Mouse (Mus musculus) liver, embryonic 14.5 days (tissue): ENCODE results near the gene Adrm1. TPM values are rescaled to one million over a fixed set of nuclear protein-coding genes. Genes with fewer than 3 reads are reported as not detected.

ENCODE experiments used
- ATAC-seq: fragments of 200-750 bp; cut with Nextera tagmentation; 2 replicates; pipeline ENCODE4 v1.8.0; 2017; ENCODE audit warnings: moderate number of reproducible peaks, mild to moderate bottlenecking, moderate library complexity; ENCODE audit not compliant: insufficient read depth
- DNase-seq, 3 experiments: peaks; one replicate each; pipeline ENCODE4 v3.0.0-alpha.2; 2012 to 2013; ENCODE audit warnings: low read depth in 3 of 3, low spot score in 3 of 3
- H3K27ac ChIP-seq: fragments of 300-500 bp; sonication (generic); 2 replicates; pipeline ENCODE4 v1.5.1; 2014; ENCODE audit warnings: moderate library complexity, mild to moderate bottlenecking, control low read depth, inconsistent platforms
- H3K27me3 ChIP-seq: fragments of 300-500 bp; sonication (generic); 2 replicates; pipeline ENCODE4 v1.6.1; 2014; ENCODE audit warnings: mild to moderate bottlenecking, low read length, moderate library complexity; ENCODE audit not compliant: control insufficient read depth, insufficient read depth
- H3K36me3 ChIP-seq: fragments of 300-500 bp; sonication (generic); replicated peaks from 2 replicates; pipeline ENCODE4 v1.6.1; 2014; ENCODE audit warnings: low read depth; ENCODE audit not compliant: control insufficient read depth, insufficient read depth
- H3K4me1 ChIP-seq, 2 experiments: fragments of 200-500 bp in 1 of 2; fragments of 300-500 bp in 1 of 2; sonication (generic) in 1 of 2; replicated peaks; 2 replicates each; pipeline ENCODE4 v1.6.1; 2012 to 2014; ENCODE audit warnings: antibody characterized with exemption in 1 of 2, inconsistent platforms in 1 of 2, low read length in 1 of 2; ENCODE audit not compliant: control insufficient read depth in 2 of 2, insufficient read depth in 2 of 2
- H3K4me2 ChIP-seq: fragments of 300-500 bp; sonication (generic); 2 replicates; pipeline ENCODE4 v1.6.1; 2014; ENCODE audit warnings: low read depth, mild to moderate bottlenecking, control low read depth, moderate library complexity
- H3K4me3 ChIP-seq, 2 experiments: fragments of 200-500 bp in 1 of 2; fragments of 300-500 bp in 1 of 2; sonication (generic) in 1 of 2; 2 replicates each; pipeline ENCODE4 v1.5.1; 2012 to 2014; ENCODE audit warnings: low read depth in 2 of 2, low read length in 2 of 2, mild to moderate bottlenecking in 2 of 2, control low read depth in 1 of 2, inconsistent platforms in 1 of 2, moderate library complexity in 1 of 2; ENCODE audit not compliant: insufficient read depth in 1 of 2
- H3K9ac ChIP-seq: fragments of 300-500 bp; sonication (generic); replicated peaks from 2 replicates; pipeline ENCODE4 v1.6.1; 2014; ENCODE audit warnings: mild to moderate bottlenecking, control low read depth, moderate library complexity
- H3K9me3 ChIP-seq: fragments of 300-500 bp; sonication (generic); 2 replicates; pipeline ENCODE4 v1.6.1; 2016; ENCODE audit warnings: low read length, mixed read lengths; ENCODE audit not compliant: control insufficient read depth
- CTCF ChIP-seq: IDR thresholded peaks from 2 replicates; pipeline ENCODE4 v1.5.1; 2016; ENCODE audit warnings: antibody characterized with exemption, low read depth, control low read depth
- EP300 ChIP-seq: IDR thresholded peaks from 2 replicates; pipeline ENCODE4 v1.6.1; 2016; ENCODE audit warnings: antibody characterized with exemption, low read depth
- WGBS: fragments of 180-500 bp; shearing (Covaris S2); extraction: QIAGEN DNeasy Blood & Tissue Kit; methylation state at CpG from one replicate; pipeline ENCODE4 v1.1.7; 2014; ENCODE audit not compliant: insufficient replicate concordance; 5-methylcytosine and 5-hydroxymethylcytosine counted together
- polyA plus RNA-seq, 2 experiments: library from polyadenylated mRNA; depleted of rRNA in 1 of 2; stranded (reverse) in 1 of 2; unstranded in 1 of 2; fragments of >200 nt; fragmentation: Nextera tagmentation in 1 of 2; extraction: Ambion mirVana in 1 of 2; gene quantifications; 2 replicates each; pipeline versions ENCODE4 v1.2.1 to v1.2.3; 2012 to 2014

The Adrm1 gene
- polyA plus RNA-seq, 2 experiments, result 51.7 to 77.8 TPM

DNA sequence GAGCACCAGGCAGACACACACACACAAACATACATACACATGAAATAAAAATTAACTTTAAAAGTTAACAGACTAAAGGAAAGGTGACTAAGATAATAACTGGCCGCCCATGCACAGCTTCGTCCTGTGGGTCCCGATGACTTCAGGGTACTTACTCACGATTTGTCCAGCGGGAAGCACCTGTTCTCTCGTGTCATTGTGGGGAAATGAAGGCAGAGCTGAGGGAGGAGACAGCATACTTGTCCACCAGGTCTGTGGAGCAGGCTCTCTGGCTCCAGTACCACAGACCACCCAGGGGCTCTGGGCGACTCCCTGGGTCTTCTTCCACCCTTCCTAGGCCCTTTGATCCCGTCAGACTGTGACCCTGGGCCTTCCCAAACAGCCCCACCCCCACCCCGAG, 30.0 kb downstream of the Adrm1 start:
- Histone ChIP-seq H3K4me1 (no peaks in the 10 kb centered on the region), H3K27ac (no peak overlapping the region), H3K9me3 (no peaks in the 10 kb centered on the region), H3K9ac (no peak overlapping the region), H3K4me3 (no peak overlapping the region), H3K27me3 (no peaks in the 10 kb centered on the region), H3K36me3 (no peaks in the 10 kb centered on the region), H3K4me2 (no peak overlapping the region)
- ATAC-seq, result no peak
- no peak for TF ChIP-seq CTCF
- no peak for TF ChIP-seq EP300
- 63% methylated on average over 9 of the region's 9 CpGs for WGBS
- no peak for DNase-seq

DNA sequence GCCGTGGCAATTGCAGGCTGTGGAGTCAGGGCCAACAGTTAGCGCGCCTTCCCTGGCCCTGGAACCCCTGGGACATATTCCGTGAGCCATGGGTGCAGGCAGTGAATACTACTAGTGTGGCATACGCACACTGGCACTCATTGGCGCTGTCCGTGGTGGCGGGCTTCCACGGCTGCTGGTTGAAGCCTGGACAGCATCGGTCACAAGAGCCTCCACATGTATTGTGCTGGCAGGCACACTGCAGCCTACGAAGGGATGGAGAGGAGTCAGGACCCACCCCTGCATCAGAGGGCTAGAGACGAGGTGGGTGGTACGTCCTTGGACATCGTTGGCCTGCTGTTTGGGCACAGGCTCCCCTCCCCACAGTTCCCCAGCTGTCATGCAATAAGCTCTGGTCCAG, 31.0 kb downstream of the Adrm1 start:
- no peaks in the 10 kb centered on the region for H3K27me3 ChIP-seq
- no peak overlapping the region for H3K4me2 ChIP-seq
- 78% methylated on average over 14 of the region's 14 CpGs for whole genome bisulfite sequencing
- no peak overlapping the region for H3K27ac ChIP-seq
- H3K9me3 ChIP-seq, result no peaks in the 10 kb centered on the region
- no peaks in the 10 kb centered on the region for H3K4me1 ChIP-seq
- no peaks in the 10 kb centered on the region for H3K36me3 ChIP-seq
- no peak overlapping the region for H3K9ac ChIP-seq
- ATAC-seq (no peak), DNase-seq (no peak)
- H3K4me3 ChIP-seq, result no peak overlapping the region
- TF ChIP-seq EP300 (no peak), CTCF (no peak)

DNA sequence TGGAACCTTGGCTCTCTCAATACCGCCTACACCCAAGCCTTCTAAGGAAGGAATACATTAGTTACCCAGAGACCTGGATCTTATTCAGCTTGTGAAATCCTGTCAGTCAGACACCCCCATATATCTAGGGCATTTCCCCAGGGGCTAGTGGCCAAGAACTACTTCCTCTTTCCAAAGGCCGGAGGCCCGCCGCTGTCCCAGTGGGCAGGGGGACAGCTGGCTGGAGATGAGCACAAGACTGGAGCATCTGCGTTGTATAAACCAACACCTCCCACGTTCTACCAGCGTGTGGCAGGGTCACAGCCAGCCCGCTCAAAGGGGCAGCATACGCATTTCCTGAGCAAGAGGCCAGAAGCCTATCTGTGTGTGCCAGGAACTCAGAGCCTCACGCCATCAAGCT, 31.5 kb downstream of the Adrm1 start:
- Histone ChIP-seq H3K4me3 (no peak overlapping the region), H3K27me3 (no peaks in the 10 kb centered on the region), H3K4me2 (no peak overlapping the region), H3K36me3 (no peaks in the 10 kb centered on the region), H3K4me1 (no peaks in the 10 kb centered on the region), H3K9me3 (no peaks in the 10 kb centered on the region), H3K9ac (no peak overlapping the region), H3K27ac (no peak overlapping the region)
- whole genome bisulfite sequencing, result 40% methylated on average over 10 of the region's 10 CpGs
- TF ChIP-seq EP300 (no peak), CTCF (no peak)
- DNase-seq (no peak), ATAC-seq (no peak)

DNA sequence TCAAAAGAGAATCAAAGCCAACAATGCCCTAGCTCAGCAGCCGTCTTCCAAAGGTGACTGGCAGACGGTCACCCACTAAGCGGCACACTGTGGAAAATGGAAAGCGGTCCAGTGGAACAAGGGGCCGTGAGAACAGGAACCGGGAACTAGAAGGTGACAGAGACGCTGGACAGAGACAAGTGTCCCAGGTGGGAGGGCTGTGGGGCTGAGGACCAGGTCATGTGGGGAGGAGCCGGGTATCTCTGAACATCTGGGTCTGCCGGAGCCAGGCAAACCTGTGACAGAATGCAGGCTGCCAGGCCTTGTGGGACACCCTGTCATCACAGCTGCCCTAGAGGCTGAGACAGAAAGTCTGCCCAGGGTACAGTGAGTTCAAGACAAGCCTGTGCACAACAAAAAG, 33.2 kb downstream of the Adrm1 start:
- WGBS, result 73% methylated on average over 9 of the region's 9 CpGs
- H3K36me3 ChIP-seq, result no peaks in the 10 kb centered on the region
- no peaks in the 10 kb centered on the region for H3K4me1 ChIP-seq
- H3K27me3 ChIP-seq, result no peaks in the 10 kb centered on the region
- no peaks in the 10 kb centered on the region for H3K9me3 ChIP-seq
- DNase-seq, result no peak
- H3K4me2 ChIP-seq, result no peak overlapping the region
- no peak overlapping the region for H3K27ac ChIP-seq
- no peak for ATAC-seq
- H3K9ac ChIP-seq, result no peak overlapping the region
- no peak for TF ChIP-seq EP300
- TF ChIP-seq CTCF, result no peak
- no peak overlapping the region for H3K4me3 ChIP-seq

DNA sequence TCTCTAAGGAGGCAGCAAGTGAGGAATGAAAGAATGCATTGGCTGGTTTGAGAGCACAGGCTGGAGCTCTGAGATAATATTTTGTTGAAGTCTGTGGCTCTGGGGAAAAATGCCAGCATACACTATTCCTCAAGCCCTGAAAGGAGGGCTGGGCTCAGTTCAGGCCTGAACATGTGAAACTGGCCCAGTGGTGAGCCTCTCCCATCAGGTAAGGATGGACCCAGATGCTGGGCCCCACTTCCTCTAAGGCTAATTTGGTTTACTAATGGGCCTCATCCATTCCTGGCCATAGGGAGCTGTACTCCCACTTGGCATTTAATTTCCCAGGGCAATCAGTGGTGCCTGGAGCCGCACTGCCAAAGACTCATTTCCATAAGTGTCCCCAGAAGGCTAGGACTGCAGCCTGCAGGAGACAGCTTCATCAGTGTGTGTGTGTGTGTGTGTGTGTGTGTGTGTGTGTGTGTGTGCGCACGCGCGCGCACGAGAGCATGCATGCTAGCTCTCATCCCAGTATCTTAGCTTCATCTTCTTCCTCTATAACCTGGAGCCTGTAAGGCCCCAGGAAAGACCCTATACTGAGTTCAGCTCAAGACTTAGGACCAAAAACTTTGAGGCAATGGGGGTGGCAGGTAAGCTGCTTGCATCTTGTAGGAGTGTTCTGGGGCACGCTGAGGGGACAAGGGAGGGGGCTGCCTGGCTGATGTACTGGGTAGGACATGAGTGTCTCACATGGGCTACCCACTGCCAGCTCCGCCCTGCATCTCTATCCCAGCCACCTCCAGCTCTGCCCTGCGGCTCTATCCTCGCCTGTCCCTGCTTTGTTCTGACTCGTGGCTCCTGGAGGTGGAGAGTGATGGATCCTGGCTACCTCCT, 34.0 kb downstream of the Adrm1 start:
- H3K36me3 ChIP-seq, result no peaks in the 10 kb centered on the region
- ATAC-seq (no peak), DNase-seq (no peak)
- no peak overlapping the region for H3K4me2 ChIP-seq
- no peaks in the 10 kb centered on the region for H3K9me3 ChIP-seq
- H3K9ac ChIP-seq, result no peak overlapping the region
- no peaks in the 10 kb centered on the region for H3K4me1 ChIP-seq
- no peak overlapping the region for H3K27ac ChIP-seq
- H3K27me3 ChIP-seq, result no peaks in the 10 kb centered on the region
- TF ChIP-seq CTCF (no peak), EP300 (no peak)
- 73% methylated on average over 12 of the region's 12 CpGs for WGBS
- H3K4me3 ChIP-seq, result no peak overlapping the region
